Mouse (Mus musculus): ENCODE data around the gene Klhl29.

- TF ChIP-seq CTCF (conservative IDR thresholded peaks at IDR 0.05; ENCODE audit: insufficient read depth, insufficient read length, low read depth, low read length), result no peak
- no peak for TF ChIP-seq POLR2A (IDR thresholded peaks at IDR 0.05; ENCODE audit: low read depth, low read length)
Measured at GRCm38 (mm10) chr12:5319359-5319973, 56.0 kb downstream of the Klhl29 start.
